Mouse (Mus musculus) ovary, postnatal 14 days (tissue): ENCODE results near the gene Golm1.
"Not testable (repeated sequence)": the region's sequence is repeated elsewhere in the genome, so short reads cannot be mapped to it uniquely, and the experiment has no call there.

ENCODE experiments used
- DNase-seq: peaks from one replicate; pipeline ENCODE4 v3.0.0; 2022; ENCODE audit warnings: low spot score

Gene Golm1

GRCm38 (mm10) chr13:59646674-59647244, 28.9 kb downstream of the Golm1 start:
- no peak for DNase-seq

DNA sequence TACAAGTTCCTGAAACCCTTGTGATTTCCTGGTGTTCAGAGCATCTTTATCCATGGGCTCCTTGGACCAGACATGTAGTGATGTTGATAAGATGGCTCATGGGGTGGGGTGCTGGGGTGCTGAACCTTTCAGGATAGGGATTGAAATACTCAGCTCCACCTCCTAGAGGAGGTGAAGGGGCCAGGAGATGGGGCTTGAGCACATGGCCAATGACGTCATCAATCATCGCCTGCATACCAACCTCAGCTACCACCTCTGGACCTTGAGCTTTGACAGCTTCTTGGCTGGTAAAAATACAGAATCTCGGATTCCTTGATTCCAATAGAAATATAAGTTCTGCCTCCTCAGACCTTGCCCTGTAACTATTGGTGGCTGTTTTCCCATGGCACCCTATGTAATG, 30.1 kb downstream of the Golm1 start:
- DNase-seq, result no peak

DNA sequence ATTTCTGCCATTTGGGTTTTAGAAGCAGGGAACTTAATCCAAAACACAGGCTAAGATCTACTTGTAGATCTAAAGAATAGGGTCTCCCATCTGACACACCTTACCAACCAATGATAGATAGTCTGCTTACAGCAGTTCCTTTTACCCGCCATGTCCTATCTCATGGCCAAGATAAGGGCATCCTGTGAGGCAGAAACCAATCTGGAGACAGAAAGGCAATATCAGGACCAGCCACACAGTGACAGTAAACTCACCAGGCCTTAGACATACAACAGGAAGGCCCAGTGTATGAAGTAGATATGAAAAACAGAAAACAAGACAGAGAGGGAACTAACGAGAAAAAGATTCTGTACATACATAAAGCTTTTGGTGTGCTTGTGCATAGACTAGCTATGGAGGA, 32.8 kb downstream of the Golm1 start:
- no peak for DNase-seq

GRCm38 (mm10) chr13:59640178-59640440, 35.5 kb downstream of the Golm1 start:
- DNase-seq, result no peak

DNA sequence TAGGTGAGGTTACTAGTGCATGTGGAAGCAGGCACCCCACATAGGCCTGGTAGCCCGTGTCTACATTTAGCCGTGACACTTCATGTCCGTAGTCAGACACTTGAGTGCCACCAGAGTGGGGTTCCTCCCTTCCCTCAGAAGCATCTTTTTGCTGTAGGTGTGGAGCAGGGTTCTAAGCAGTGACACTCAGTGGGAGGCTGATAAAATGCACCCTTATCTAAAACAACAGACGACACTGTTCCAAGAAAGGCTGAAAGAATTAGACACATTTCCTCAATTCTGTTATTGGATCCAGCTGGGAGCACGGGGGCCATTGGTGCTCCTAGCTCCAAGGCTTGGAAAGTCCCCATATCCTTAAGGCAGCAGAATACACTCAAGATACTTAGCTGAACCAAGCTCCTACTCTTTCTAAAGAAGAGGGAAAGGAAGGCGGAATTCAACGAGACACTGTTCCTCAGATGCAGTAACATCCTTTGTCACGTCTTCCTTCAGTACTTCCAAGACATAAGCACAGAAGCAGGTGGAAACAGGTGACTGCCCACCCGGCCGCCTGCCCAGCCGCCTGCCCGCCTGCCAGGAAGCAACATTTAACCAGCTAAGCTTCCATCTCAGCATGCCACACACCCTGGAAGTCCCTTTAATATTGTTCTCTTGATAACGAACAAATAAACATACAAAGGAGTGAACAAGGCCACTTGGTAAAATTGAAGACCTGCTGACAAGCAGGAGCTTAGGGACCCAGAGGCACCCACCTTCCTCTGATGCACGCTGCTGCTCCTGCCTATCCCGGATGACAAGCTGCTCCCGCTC, 36.0 kb downstream of the Golm1 start:
- DNase-seq, result no peak

GRCm38 (mm10) chr13:59637800-59638199, 37.8 kb downstream of the Golm1 start:
- DNase-seq, result no peak

DNA sequence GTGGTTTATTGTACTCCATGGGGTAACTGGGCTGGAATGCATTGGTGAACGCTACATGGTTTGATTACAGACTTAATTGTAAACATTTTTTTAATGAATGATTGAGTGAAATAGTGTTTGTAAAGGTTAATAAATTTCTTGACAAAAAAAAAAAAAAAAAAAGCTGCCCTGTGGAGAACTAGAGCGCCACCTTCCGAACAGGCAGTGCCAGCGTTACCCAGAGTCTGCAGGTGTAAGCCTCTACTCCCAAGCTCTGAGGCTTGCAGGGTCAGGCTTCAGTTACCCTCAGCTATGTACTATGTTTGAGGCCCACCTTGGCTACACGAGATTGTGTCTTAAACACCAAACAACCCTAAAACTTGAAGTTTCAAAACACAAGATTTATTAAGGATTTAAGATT, 41.0 kb downstream of the Golm1 start:
- no peak for DNase-seq

DNA sequence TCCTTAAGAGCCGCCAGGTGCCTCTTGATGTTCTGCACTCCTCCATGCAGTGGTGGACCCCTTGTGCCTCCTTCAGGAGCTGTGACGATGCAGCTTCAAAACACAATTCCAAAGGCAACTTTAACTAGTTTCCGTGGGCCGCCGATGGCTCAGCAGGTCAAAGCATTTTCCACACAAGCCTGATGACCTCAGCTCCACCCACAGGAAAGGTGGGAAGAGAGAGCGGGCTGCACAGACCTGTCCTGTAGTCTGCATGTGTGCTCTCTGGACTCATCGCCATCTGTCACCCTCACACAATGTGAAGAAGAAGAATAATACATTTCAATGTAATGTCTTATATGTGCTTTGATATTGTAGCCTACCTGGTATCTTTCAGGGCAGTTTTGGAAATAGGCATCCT, 48.9 kb downstream of the Golm1 start:
- no peak for DNase-seq

GRCm38 (mm10) chr13:59624903-59625302, 50.7 kb downstream of the Golm1 start:
- no peak for DNase-seq

DNA sequence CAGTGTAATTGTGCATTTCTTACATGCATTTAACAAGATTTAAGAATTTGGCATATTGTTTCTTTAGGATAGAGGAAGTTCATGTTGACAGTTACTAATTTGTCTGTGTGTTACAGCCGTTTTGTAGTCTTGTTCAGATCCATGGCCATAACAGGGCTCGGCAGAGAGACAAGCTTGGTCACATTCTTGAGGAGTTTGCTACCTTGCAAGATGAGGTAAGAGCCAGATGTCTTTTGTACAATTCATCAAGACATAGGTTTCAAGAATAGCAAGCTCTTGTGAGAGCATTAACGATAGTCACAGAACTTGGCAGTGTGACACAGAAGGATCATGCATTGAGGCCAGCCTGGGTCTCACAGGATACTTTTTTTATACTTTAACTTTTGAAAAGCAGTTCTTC, 51.2 kb downstream of the Golm1 start:
- DNase-seq, result no peak

DNA sequence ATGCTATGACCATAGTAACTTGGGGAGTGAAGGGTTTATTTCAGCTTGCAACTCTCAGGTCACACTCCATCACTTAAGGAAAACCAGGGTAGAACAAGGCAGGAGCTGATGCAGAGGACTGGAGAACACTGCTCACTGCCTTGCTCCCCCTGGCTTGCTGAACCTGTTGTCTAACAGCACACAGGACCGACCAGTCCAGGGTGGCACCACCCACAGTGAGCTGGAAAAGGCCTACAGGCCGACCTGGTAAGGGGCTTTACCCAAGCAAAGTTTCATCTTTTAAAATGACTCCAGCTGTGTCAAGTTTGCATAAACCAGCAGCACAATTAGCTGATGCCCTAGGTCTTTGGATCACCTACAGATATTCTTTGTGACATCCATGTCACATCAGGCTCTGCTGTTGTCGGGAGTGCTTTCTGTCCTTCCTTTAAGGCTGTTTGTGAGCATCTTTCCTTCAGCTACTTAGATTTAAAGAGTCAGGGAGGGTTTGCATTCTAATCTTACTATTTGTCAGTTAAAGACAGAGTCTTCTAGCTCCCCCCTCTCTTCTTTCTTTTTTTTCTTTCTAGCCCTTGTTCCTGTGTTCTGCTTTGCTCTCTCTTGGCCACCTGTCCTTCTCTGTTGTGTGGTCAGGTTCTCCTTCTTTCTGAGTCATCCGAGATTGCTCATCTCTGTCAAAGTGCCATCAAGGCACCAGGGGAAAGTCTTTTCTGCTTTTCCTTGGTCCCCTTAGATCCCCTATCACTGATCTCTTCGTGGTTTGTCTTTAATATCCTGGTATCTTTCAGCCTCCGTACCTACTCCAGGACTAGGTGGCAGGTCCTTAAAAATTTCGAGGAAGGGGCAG, 53.7 kb downstream of the Golm1 start:
- no peak for DNase-seq

- no peak for DNase-seq
These were observed 57.1 kb downstream of the Golm1 start for GRCm38 (mm10) chr13:59618463-59618862.

DNA sequence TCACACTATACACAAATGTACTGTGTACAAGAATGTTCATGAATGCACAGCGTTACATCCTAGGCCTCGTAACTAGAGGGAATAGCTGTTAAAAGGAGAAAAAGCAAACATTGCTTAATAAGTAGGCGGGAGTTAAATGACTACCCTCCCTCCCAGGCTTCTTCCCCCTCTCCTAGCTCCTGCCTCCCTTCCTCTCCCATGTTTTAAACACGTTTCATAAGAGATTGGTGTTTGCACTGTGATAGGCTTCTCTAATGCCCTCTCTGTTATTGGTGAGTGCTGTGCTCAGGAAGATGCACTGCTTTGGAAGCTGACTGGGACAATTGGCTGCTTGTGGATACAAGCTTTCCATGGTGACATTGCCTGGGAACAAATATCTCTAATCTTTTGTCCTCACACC, 60.1 kb downstream of the Golm1 start:
- DNase-seq, result no peak

DNA sequence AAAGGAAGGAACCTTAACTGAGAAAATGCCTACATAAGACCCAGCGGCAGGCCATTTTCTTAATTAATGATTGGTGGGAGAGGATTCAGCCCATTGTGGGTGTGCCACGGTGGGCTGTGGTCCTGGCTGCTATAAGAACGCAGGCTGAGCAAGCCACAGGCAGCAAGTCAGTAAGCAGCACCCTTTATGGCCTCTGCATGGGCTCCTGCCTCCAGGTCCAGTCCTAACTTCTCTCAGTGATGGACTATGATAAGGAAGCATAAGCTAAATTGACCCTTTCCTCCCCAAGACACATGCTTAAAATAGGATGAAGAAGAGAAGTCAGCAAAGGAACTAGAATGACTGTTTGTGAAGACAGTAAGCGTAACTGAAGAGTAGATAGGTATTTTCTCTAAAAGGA, 60.5 kb downstream of the Golm1 start:
- DNase-seq, result no peak

- DNase-seq, result no peak
These were observed 61.7 kb downstream of the Golm1 start for GRCm38 (mm10) chr13:59613868-59614267.

DNA sequence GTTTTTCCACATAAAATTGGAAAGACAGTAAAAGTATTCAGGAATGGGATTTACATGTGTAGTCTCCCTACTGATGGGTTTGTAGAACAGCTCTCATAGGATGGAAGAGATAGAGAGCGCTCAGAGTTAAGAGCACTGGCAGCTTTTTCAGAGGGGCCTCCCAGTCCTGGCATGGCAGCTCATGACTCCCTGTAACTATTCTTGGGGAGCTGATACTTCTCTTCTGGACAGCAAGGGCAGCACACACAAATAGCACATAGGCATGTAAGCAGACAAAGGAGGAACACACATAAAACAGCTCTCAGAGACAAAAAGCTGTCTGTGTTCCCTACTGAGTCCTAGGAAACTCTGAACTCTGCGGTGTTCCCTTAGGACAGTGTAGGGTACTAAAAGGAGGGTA, 65.2 kb downstream of the Golm1 start:
- no peak for DNase-seq

DNA sequence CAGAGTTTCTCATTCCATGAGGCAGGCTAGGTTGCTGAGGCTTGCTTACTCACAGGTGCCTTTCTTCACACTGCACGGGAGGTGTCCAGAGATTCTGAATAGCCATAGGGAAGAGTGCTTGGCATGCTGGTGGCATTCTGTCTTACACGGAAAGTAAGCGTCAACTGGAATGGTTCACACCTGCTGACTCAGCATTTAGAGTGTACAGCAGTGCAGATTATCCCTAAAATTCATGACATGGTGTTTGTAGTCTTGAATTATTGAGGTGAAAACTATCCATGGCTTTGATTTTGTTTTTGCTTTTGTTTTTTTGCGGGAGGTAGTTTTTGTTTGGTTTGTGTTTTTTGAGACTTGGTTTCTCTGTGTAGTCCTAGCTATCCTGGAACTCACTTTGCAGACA, 65.7 kb downstream of the Golm1 start:
- DNase-seq, result no peak

- no peak for DNase-seq
These were observed 70.2 kb downstream of the Golm1 start for GRCm38 (mm10) chr13:59605221-59605922.

GRCm38 (mm10) chr13:59604511-59604910, 71.1 kb downstream of the Golm1 start:
- DNase-seq, result no peak

- no peak for DNase-seq
These were observed 72.5 kb downstream of the Golm1 start for GRCm38 (mm10) chr13:59603096-59603495.

DNA sequence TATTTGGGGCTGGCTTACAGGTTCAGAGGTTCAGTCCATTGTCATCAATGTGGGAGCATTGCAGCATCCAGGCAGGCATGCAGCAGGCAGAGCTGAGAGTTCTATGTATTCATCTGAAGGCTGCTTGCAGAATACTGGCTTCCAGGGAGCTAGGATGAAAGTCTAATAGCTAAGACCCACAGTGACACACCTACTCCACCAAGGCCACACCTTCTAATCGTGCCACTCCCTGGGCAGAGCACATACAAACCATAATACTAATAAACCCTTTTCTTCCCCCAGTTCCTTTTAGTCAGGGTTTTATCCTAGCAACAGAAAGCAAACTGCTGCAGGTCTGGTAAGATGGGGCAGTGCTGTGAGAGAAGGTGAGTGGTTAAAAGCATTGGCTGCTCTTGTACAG, 83.0 kb downstream of the Golm1 start:
- DNase-seq, result no peak

DNA sequence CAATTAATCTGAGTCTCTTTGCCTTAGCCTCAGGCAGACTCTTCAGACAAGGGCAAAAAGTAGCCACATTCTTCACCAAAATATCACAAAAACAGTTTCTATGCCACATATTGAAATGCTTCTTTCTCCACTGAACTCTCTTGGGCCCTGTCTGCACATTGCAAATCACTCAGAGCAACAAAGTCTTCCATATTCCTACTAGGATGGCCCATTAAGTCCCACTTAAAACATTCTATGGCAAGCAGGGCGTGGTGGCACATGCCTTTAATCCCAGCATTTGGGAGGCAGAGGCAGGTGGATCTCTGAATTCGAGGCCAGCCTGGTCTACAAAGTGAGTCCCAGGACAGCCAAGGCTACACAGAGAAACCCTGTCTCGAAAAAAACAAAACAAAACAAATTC, 83.6 kb downstream of the Golm1 start:
- not testable (repeated sequence) for DNase-seq

DNA sequence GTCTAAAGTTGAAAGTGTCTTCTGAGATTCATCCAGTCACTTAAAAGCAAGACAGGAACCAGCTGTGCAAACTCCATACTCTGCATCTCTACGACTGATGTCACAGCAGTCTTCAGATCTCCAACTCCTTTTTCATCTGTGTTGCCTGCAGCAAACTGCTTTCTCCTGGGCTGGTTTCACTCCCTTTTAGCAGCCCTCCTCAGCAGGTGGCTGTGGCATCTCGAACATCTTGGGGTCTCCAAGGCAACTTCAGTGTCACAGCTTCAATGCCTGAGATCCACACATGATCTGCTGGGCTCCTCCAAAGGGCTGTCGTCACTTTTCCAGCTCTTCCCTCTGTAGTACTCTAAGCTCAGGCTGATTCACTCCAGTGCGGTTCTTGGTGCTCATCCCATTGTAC, 84.9 kb downstream of the Golm1 start:
- no peak for DNase-seq
